Mouse (Mus musculus): ENCODE measurements at regions not wholly inside any gene's neighbourhood (a gene's known extent, or its start where the extent isn't known, plus 50 kb on each side); places are given as distances from the start of the nearest gene placed in this dataset.
A peak's percentile ranks its signal among the peaks of the same experiment; 100 is the strongest.
"Not testable (repeated sequence)": the region's sequence is repeated elsewhere in the genome, so short reads cannot be mapped to it uniquely, and the experiment has no call there.

DNA sequence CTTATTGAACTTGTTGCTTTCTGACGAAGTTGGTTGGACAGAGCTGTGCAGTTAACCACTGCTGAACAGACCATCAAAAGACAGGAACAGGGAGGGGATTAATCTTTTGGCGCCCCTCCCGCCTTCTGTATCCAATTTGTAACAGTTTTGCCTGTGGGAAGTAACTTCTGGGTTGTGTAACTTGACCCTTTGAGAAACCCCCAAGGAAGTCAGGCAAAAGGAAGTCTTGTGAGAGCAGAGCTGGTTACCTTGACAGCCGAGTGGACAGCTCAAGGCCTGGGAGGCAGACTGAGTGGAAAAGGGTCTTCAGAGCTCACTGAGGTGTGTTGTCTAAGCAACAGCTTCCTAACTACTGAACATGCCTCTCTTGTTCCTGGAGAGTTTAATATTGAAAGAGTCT lies 75.8 kb upstream of the Hao2 start:
- no peaks in the 10 kb centered on the region for H3K27me3 ChIP-seq
- 41% methylated on average over 4 of the region's 4 CpGs for WGBS
- ATAC-seq (ENCODE audit: low FRiP score, low read depth): peak; percentile 61; the same call in 1 of the 2 replicates
- H3K27ac ChIP-seq (replicated peaks): no peak overlapping the region
- no peak overlapping the region for H3K9ac ChIP-seq
- H3K4me2 ChIP-seq: no peak overlapping the region
- no peaks in the 10 kb centered on the region for H3K9me3 ChIP-seq
- H3K36me3 ChIP-seq: no peaks in the 10 kb centered on the region
- no peak overlapping the region for H3K4me3 ChIP-seq
- no peaks in the 10 kb centered on the region for H3K4me1 ChIP-seq (replicated peaks)

DNA sequence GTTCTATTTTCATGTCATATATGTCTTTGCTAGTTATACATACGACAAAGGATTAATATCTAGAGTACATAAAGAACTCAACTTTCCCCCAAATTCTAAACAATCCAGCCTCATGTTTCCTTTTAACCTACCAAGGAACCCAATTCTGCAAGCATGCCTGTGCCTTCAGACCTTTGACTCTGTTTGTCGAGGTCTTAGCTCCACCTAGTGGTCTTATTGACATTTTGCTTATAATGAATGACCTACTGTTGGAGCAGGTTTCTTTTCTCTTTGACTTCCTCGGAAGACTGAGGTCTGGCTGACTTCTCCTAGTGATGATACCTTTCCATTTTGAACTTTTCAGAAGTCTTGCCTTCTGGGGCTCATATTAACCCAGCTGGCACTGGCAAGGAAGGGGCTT lies 82.7 kb upstream of the Hao2 start:
- 5% methylated on average over 3 of the region's 3 CpGs for WGBS

DNA sequence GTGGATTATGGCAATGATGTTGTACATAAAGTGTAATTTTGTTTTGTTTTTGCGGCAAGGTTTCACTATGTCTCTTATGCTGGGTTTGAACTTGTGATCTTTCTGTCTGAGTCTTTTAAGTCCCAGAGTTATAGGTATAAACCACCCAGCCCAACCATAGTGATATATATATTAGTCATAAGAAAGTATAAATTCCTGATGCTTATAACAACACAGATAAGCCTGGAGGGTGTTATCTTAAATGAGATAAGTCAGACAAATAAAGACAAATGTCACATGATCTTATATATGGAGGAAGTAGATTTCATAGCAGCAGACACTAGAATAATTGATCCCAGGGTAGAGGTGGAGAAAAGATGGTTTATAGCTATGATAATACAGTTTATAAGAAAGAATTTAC lies 89.7 kb upstream of the Hao2 start:
- WGBS: 95% methylated on average over 1 of the region's 1 CpGs
- no peak overlapping the region for H3K4me2 ChIP-seq
- no peak overlapping the region for H3K27ac ChIP-seq (replicated peaks)
- H3K4me1 ChIP-seq (replicated peaks): no peaks in the 10 kb centered on the region
- H3K9ac ChIP-seq: no peak overlapping the region
- H3K4me3 ChIP-seq: no peak overlapping the region
- no peaks in the 10 kb centered on the region for H3K9me3 ChIP-seq
- H3K27me3 ChIP-seq: no peaks in the 10 kb centered on the region
- no peak for ATAC-seq (ENCODE audit: low FRiP score, low read depth)
- no peaks in the 10 kb centered on the region for H3K36me3 ChIP-seq

More for the DNA sequence above, 82.7 kb upstream of the Hao2 start:
- Histone ChIP-seq H3K36me3 (no peaks in the 10 kb centered on the region), H3K27ac (replicated peaks) (no peak overlapping the region), H3K27me3 (no peaks in the 10 kb centered on the region), H3K4me2 (no peak overlapping the region), H3K9ac (no peak overlapping the region), H3K4me1 (replicated peaks) (no peaks in the 10 kb centered on the region), H3K4me3 (no peak overlapping the region), H3K9me3 (no peaks in the 10 kb centered on the region)
- 0 out of 2 replicates have a peak, but pooled peaks have one; percentile 66 for ATAC-seq (ENCODE audit: low FRiP score, low read depth)

DNA sequence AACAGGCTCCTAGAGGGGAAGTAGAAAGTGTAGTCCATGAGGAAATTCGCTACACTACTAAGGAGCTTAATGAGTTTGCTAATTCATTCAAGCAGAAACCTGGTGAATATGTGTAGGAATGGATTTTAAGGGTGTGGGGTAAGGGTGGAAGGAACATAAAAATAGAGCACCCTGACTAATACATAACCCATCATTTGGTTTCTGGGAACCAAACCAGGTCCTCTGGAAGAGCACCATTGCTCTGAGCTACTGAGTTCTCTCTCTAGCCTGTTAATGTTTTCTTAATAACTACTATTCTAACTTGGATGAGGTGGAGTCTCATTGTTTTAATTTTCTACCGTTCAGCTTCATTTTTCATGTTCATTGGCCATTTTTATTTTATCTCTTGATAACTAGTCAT lies 94.2 kb upstream of the Hao2 start:
- H3K4me3 ChIP-seq; H3K9me3 ChIP-seq; H3K9ac ChIP-seq; H3K27ac ChIP-seq (replicated peaks); H3K4me2 ChIP-seq; H3K4me1 ChIP-seq (replicated peaks); H3K27me3 ChIP-seq; H3K36me3 ChIP-seq; ATAC-seq (ENCODE audit: low FRiP score, low read depth): not testable (repeated sequence)
- 69% methylated on average over 2 of the region's 2 CpGs for WGBS

DNA sequence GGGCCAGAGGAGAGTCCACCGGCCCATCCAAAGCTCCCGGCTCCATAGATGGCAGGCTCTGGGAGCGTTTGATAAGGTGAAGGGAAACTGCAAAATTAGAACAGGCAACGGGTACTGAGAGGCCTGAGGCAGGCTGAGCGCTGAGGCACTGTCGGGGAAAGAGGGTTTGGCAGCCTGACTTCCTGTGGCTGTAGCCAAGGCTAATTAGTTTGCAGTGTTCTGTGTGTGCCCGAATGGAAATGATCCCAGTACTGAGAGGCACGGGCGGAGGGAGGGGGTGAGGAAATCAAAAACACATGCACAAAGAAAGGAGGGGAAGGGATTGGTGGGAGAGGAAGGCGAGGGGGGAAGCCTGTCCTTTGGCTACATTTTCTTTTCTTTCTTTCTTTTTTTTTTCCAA lies 97.8 kb upstream of the Hao2 start:
- H3K9me3 ChIP-seq: no peaks in the 10 kb centered on the region
- peak; percentile 93 for ATAC-seq (ENCODE audit: low FRiP score, low read depth)
- H3K4me1 ChIP-seq (replicated peaks): no peaks in the 10 kb centered on the region
- no peaks in the 10 kb centered on the region for H3K36me3 ChIP-seq
- no peak overlapping the region; the same call in 1 of the 2 replicates for H3K4me2 ChIP-seq
- no peak overlapping the region for H3K4me3 ChIP-seq
- no peak overlapping the region for H3K27ac ChIP-seq (replicated peaks)
- 27% methylated on average over 10 of the region's 10 CpGs for WGBS
- no peak overlapping the region for H3K9ac ChIP-seq
- H3K27me3 ChIP-seq: no peaks in the 10 kb centered on the region

DNA sequence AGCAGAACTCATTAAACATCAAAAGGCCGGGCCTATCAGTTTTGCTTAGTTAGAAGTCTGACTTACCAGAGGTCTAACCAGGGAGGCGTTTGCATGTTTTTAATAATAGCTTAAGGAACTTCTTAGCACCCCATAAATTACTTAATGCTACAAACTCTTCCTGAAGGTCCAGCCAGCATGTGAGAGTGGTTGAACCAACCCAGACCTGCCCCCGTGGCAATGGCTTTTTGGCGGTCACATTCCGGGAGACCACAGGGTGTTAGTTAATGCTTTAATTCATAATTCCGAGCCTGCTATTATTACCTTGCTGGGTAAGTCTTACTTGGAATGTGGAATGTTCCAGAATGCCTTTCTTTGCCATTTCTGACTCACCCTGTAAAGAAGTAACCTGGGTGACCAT lies 98.2 kb upstream of the Hao2 start:
- H3K4me2 ChIP-seq: no peak overlapping the region
- H3K4me3 ChIP-seq: no peak overlapping the region
- H3K27ac ChIP-seq (replicated peaks): no peak overlapping the region
- 74% methylated on average over 6 of the region's 6 CpGs for WGBS
- no peak overlapping the region for H3K9ac ChIP-seq
- H3K27me3 ChIP-seq: no peaks in the 10 kb centered on the region
- no peaks in the 10 kb centered on the region for H3K36me3 ChIP-seq
- H3K9me3 ChIP-seq: no peaks in the 10 kb centered on the region
- no peak for ATAC-seq (ENCODE audit: low FRiP score, low read depth)
- no peaks in the 10 kb centered on the region for H3K4me1 ChIP-seq (replicated peaks)

DNA sequence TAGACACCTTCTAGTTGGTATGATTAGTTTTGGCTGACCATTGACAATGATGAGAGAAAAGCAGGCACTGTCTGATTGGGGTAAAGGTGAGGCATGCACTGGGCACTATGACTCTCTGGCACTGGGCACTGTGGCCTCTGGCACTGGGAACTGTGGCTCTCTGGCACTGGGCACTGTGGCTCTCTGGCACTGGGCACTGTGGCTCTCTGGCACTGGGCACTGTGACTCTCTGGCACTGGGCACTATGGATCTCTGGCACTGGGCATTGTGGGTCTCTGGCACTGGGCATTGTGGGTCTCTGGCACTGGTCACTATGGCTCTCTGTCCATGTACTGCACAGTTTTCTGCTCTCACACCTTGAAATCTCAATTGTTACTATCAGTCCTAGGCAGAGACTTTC lies 101.0 kb upstream of the Hao2 start:
- ATAC-seq (ENCODE audit: low FRiP score, low read depth): no peak

DNA sequence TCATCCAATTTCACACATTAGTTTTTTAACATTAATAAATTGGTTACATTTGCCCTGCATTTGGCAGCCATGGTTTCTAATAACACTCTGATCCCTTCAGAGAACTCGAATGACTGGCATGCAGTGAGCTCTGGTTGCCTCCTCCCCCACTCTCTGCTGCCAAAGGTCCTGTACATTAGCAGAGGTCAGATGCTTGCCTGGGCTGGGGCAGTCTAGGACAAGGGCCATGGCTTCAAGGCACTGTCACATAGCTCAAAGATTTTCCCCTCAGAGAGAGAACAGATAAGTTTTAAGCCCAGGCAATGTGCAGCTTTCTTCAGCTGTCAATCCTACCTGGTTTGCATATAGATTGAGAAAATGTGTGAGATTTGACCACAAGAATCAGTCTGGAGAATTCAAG lies 110.2 kb upstream of the Wars2 start:
- WGBS: 34% methylated on average over 1 of the region's 1 CpGs
- H3K4me2 ChIP-seq: no peak overlapping the region
- H3K4me3 ChIP-seq: no peak overlapping the region
- H3K27me3 ChIP-seq: no peaks in the 10 kb centered on the region
- no peak overlapping the region for H3K27ac ChIP-seq (replicated peaks)
- no peak overlapping the region for H3K9ac ChIP-seq
- H3K36me3 ChIP-seq: no peaks in the 10 kb centered on the region
- ATAC-seq (ENCODE audit: low FRiP score, low read depth): no peak
- H3K4me1 ChIP-seq (replicated peaks): no peaks in the 10 kb centered on the region
- H3K9me3 ChIP-seq: no peaks in the 10 kb centered on the region

More for the DNA sequence above, 101.0 kb upstream of the Hao2 start:
- H3K4me2 ChIP-seq: no peak overlapping the region
- no peaks in the 10 kb centered on the region for H3K9me3 ChIP-seq
- H3K4me3 ChIP-seq: no peak overlapping the region
- H3K27me3 ChIP-seq: no peaks in the 10 kb centered on the region
- H3K4me1 ChIP-seq (replicated peaks): no peaks in the 10 kb centered on the region
- no peaks in the 10 kb centered on the region for H3K36me3 ChIP-seq
- no peak overlapping the region for H3K27ac ChIP-seq (replicated peaks)
- no peak overlapping the region for H3K9ac ChIP-seq

DNA sequence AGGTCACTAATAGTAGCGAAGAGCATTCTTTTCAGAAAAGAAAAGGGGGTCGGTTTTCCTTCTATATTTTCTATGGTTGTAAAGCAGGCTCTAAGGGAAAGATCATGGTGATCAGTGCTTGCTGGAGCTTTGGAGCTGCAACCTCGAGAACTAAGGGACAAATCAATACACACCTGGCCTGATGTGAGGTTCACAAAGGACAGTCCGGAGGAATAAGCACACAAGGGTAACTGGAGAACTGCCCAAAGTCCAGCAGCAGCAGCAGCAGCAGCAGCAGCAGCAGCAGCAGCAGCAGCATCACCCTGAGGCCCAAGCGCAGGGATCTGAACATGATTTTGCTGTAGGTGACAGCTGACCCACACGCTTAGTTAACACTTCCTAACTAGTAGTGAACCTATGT lies 94.7 kb upstream of the Wars2 start:
- Histone ChIP-seq H3K27ac (replicated peaks) (no peak overlapping the region), H3K9me3 (no peaks in the 10 kb centered on the region), H3K27me3 (no peaks in the 10 kb centered on the region), H3K4me2 (no peak overlapping the region), H3K36me3 (no peaks in the 10 kb centered on the region), H3K4me3 (no peak overlapping the region), H3K4me1 (replicated peaks) (no peaks in the 10 kb centered on the region), H3K9ac (no peak overlapping the region)
- WGBS: 84% methylated on average over 6 of the region's 6 CpGs
- ATAC-seq (ENCODE audit: low FRiP score, low read depth): no peak

DNA sequence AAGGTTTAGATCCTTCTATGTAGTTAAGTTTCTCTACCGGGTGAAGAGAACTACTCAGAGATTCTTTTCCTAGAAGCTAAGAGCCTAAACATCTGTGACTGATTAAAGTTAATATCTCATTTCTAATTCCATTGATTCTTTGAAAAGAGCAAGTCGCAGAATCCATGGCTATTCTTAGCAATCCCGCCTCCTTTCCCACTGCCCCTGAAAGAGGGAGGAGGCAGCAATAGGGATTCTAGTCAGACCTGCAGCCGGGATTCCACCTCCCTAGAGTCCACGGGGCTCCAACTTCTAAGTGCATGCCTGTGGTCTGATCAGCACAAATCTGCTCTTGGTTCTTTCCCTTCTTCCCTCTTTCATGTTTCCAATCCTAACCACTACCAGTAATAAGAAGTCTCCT lies 93.7 kb upstream of the Wars2 start:
- Histone ChIP-seq H3K4me1 (replicated peaks) (no peaks in the 10 kb centered on the region), H3K4me2 (no peak overlapping the region), H3K27ac (replicated peaks) (no peak overlapping the region), H3K9me3 (no peaks in the 10 kb centered on the region), H3K27me3 (no peaks in the 10 kb centered on the region), H3K9ac (no peak overlapping the region), H3K36me3 (no peaks in the 10 kb centered on the region), H3K4me3 (no peak overlapping the region)
- WGBS: 72% methylated on average over 5 of the region's 5 CpGs
- no peak for ATAC-seq (ENCODE audit: low FRiP score, low read depth)

DNA sequence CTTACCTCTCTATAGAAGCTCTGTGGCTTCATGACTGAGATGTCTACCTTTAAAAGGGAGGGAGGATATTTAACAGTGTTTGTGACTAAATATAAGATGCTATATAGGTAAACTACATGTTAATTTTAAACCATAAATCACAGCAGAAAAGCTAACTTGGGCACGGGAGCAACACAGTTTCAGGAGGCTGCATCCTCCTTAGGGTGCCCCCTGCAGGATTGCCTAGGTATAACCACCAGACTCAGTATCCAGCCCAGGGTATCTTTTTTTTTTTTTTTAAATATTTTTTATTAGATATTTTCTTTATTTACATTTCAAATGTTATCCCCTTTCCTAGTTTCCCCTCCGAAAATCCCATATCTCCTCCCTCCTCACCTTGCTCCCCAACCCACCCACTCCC lies 91.6 kb upstream of the Wars2 start:
- H3K4me2 ChIP-seq: no peak overlapping the region
- WGBS: 65% methylated on average over 2 of the region's 2 CpGs
- ATAC-seq (ENCODE audit: low FRiP score, low read depth): no peak
- H3K36me3 ChIP-seq: no peaks in the 10 kb centered on the region
- no peaks in the 10 kb centered on the region for H3K27me3 ChIP-seq
- H3K9ac ChIP-seq: no peak overlapping the region
- no peak overlapping the region for H3K4me3 ChIP-seq
- H3K4me1 ChIP-seq (replicated peaks): no peaks in the 10 kb centered on the region
- H3K9me3 ChIP-seq: no peaks in the 10 kb centered on the region
- H3K27ac ChIP-seq (replicated peaks): no peak overlapping the region

DNA sequence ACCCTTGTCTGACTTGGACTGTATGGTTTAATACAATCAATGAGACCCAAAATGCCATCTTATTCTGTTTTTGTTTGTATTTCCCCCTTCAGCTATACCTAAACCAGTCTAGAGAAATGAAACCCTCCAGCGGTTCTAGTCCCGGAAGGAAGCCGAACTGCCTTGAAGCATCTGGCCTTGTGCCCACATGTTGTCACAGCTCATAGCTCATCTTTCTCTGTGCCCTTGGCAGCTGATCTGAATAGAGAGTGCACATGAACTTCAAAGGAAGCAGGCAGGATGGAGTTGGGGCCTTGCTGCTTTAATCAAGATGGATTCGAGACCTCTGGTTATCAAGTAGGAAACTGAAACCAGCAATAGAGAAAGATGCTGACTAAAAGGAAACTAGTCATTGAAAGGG lies 88.7 kb upstream of the Wars2 start:
- H3K4me2 ChIP-seq: no peak overlapping the region
- 76% methylated on average over 4 of the region's 4 CpGs for WGBS
- no peaks in the 10 kb centered on the region for H3K27me3 ChIP-seq
- H3K36me3 ChIP-seq: no peaks in the 10 kb centered on the region
- H3K4me1 ChIP-seq (replicated peaks): no peaks in the 10 kb centered on the region
- no peak overlapping the region for H3K27ac ChIP-seq (replicated peaks)
- ATAC-seq (ENCODE audit: low FRiP score, low read depth): no peak
- H3K9me3 ChIP-seq: no peaks in the 10 kb centered on the region
- H3K4me3 ChIP-seq: no peak overlapping the region
- H3K9ac ChIP-seq: no peak overlapping the region

DNA sequence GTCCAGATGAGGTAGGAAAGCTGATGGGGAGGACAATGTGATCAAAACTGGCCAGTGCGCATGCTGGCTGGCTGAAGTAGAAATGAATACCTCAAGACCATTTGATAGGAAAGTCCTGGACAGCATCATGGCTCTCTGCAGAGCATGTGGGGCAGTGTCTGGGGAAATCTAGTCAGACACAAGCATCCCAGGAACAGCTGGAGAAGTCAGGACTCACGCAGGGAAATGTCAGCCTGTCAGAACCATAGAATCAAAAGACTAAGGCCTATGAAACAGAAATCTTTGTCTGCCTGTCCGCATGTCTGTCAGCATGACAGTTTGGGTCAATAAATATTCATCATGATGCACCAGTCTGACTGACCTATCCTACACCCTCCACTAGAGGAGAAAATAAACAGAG lies 73.7 kb upstream of the Wars2 start:
- Histone ChIP-seq H3K4me1 (replicated peaks) (no peaks in the 10 kb centered on the region), H3K27me3 (no peaks in the 10 kb centered on the region), H3K4me3 (no peak overlapping the region), H3K9ac (no peak overlapping the region), H3K36me3 (no peaks in the 10 kb centered on the region), H3K27ac (replicated peaks) (no peak overlapping the region), H3K4me2 (no peak overlapping the region), H3K9me3 (no peaks in the 10 kb centered on the region)
- ATAC-seq (ENCODE audit: low FRiP score, low read depth): no peak
- 60% methylated on average over 3 of the region's 3 CpGs for WGBS
